Mouse (Mus musculus): ENCODE results near the gene Acot7. TPM values are rescaled to one million over a fixed set of nuclear protein-coding genes. Genes with fewer than 3 reads are reported as not detected.

The Acot7 gene
- polyA plus RNA-seq, 1 experiment from 2014 or later = 63.4 TPM

- Histone ChIP-seq H3K27ac (ENCODE audit: low read length) (no peak overlapping the region), H3K27me3 (replicated peaks; ENCODE audit: insufficient read depth, low read length) (no peaks in the 10 kb centered on the region), H3K36me3 (ENCODE audit: insufficient read depth, low read length) (no peaks in the 10 kb centered on the region), H3K4me3 (ENCODE audit: low read depth, low read length) (no peak overlapping the region), H3K4me2 (replicated peaks; ENCODE audit: low read depth, low read length) (no peak overlapping the region), H3K9me3 (ENCODE audit: low read length) (no peaks in the 10 kb centered on the region), H3K9ac (replicated peaks; ENCODE audit: low read depth) (no peak overlapping the region), H3K4me1 (ENCODE audit: insufficient read depth, low read depth, low read length) (peaks cover 7% of the 10 kb centered on the region; the same call in 1 of the 2 replicates)
- TF ChIP-seq CTCF (IDR thresholded peaks at IDR 0.05) = no peak
- no peak for TF ChIP-seq EP300 (IDR thresholded peaks at IDR 0.05)
- DNase-seq (ENCODE audit: low spot score) (no peak), ATAC-seq (no peak)
- WGBS = 69% methylated on average over 3 of the region's 3 CpGs
Measured at GRCm38 (mm10) chr4:152202905-152203304, 25.0 kb downstream of the Acot7 start.

- Histone ChIP-seq H3K4me1 (ENCODE audit: insufficient read depth, low read depth, low read length) (peaks cover 7% of the 10 kb centered on the region; the same call in 1 of the 2 replicates), H3K27ac (ENCODE audit: low read length) (no peak overlapping the region), H3K4me3 (ENCODE audit: low read depth, low read length) (no peak overlapping the region), H3K36me3 (ENCODE audit: insufficient read depth, low read length) (no peaks in the 10 kb centered on the region), H3K27me3 (replicated peaks; ENCODE audit: insufficient read depth, low read length) (no peaks in the 10 kb centered on the region), H3K4me2 (replicated peaks; ENCODE audit: low read depth, low read length) (no peak overlapping the region), H3K9ac (replicated peaks; ENCODE audit: low read depth) (no peak overlapping the region), H3K9me3 (ENCODE audit: low read length) (no peaks in the 10 kb centered on the region)
- DNase-seq (ENCODE audit: low spot score) = peak; percentile 30
- 74% methylated on average over 6 of the region's 6 CpGs for WGBS
- TF ChIP-seq CTCF (IDR thresholded peaks at IDR 0.05) (peak; percentile 39), EP300 (IDR thresholded peaks at IDR 0.05) (no peak)
- ATAC-seq = no peak
Measured at GRCm38 (mm10) chr4:152204663-152205062, 26.7 kb downstream of the Acot7 start.

- Histone ChIP-seq H3K9ac (replicated peaks; ENCODE audit: low read depth) (no peak overlapping the region), H3K4me1 (ENCODE audit: insufficient read depth, low read depth, low read length) (peaks cover 7% of the 10 kb centered on the region; the same call in 1 of the 2 replicates), H3K27me3 (replicated peaks; ENCODE audit: insufficient read depth, low read length) (no peaks in the 10 kb centered on the region), H3K4me2 (replicated peaks; ENCODE audit: low read depth, low read length) (no peak overlapping the region), H3K36me3 (ENCODE audit: insufficient read depth, low read length) (no peaks in the 10 kb centered on the region), H3K9me3 (ENCODE audit: low read length) (no peaks in the 10 kb centered on the region), H3K4me3 (ENCODE audit: low read depth, low read length) (no peak overlapping the region), H3K27ac (ENCODE audit: low read length) (no peak overlapping the region)
- DNase-seq (ENCODE audit: low spot score) (no peak), ATAC-seq (no peak)
- WGBS = 65% methylated on average over 6 of the region's 6 CpGs
- no peak for TF ChIP-seq EP300 (IDR thresholded peaks at IDR 0.05)
- TF ChIP-seq CTCF (IDR thresholded peaks at IDR 0.05) = no peak
Measured at GRCm38 (mm10) chr4:152206199-152206598, 28.3 kb downstream of the Acot7 start.

GRCm38 (mm10) chr4:152209623-152210022, 31.7 kb downstream of the Acot7 start:
- no peaks in the 10 kb centered on the region for H3K9me3 ChIP-seq (ENCODE audit: low read length)
- TF ChIP-seq EP300 (IDR thresholded peaks at IDR 0.05) (no peak), CTCF (IDR thresholded peaks at IDR 0.05) (no peak)
- 12% methylated on average over 4 of the region's 4 CpGs for WGBS
- no peak overlapping the region for H3K27ac ChIP-seq (ENCODE audit: low read length)
- H3K4me1 ChIP-seq (ENCODE audit: insufficient read depth, low read depth, low read length) = no peaks in the 10 kb centered on the region
- DNase-seq (ENCODE audit: low spot score) = peak; percentile 76
- peak; percentile 68 for ATAC-seq
- H3K9ac ChIP-seq (replicated peaks; ENCODE audit: low read depth) = no peak overlapping the region
- H3K27me3 ChIP-seq (replicated peaks; ENCODE audit: insufficient read depth, low read length) = no peaks in the 10 kb centered on the region
- H3K4me3 ChIP-seq (ENCODE audit: low read depth, low read length) = no peak overlapping the region
- no peak overlapping the region for H3K4me2 ChIP-seq (replicated peaks; ENCODE audit: low read depth, low read length)
- no peaks in the 10 kb centered on the region for H3K36me3 ChIP-seq (ENCODE audit: insufficient read depth, low read length)

GRCm38 (mm10) chr4:152212091-152212505, 34.2 kb downstream of the Acot7 start:
- H3K4me1 ChIP-seq (ENCODE audit: insufficient read depth, low read depth, low read length) = no peaks in the 10 kb centered on the region
- H3K27me3 ChIP-seq (replicated peaks; ENCODE audit: insufficient read depth, low read length) = no peaks in the 10 kb centered on the region
- H3K4me2 ChIP-seq (replicated peaks; ENCODE audit: low read depth, low read length) = no peak overlapping the region
- no peak; the same call in 1 of the 2 replicates for ATAC-seq
- H3K9me3 ChIP-seq (ENCODE audit: low read length) = no peaks in the 10 kb centered on the region
- TF ChIP-seq EP300 (IDR thresholded peaks at IDR 0.05) = no peak
- TF ChIP-seq CTCF (IDR thresholded peaks at IDR 0.05) = no peak
- no peak overlapping the region for H3K9ac ChIP-seq (replicated peaks; ENCODE audit: low read depth)
- DNase-seq (ENCODE audit: low spot score) = no peak
- 55% methylated on average over 6 of the region's 6 CpGs for WGBS
- H3K36me3 ChIP-seq (ENCODE audit: insufficient read depth, low read length) = no peaks in the 10 kb centered on the region
- H3K27ac ChIP-seq (ENCODE audit: low read length) = no peak overlapping the region
- H3K4me3 ChIP-seq (ENCODE audit: low read depth, low read length) = no peak overlapping the region

- Histone ChIP-seq H3K9me3 (ENCODE audit: low read length) (no peaks in the 10 kb centered on the region), H3K36me3 (ENCODE audit: insufficient read depth, low read length) (no peaks in the 10 kb centered on the region), H3K27me3 (replicated peaks; ENCODE audit: insufficient read depth, low read length) (no peaks in the 10 kb centered on the region), H3K4me1 (ENCODE audit: insufficient read depth, low read depth, low read length) (no peaks in the 10 kb centered on the region), H3K4me3 (ENCODE audit: low read depth, low read length) (no peak overlapping the region), H3K4me2 (replicated peaks; ENCODE audit: low read depth, low read length) (no peak overlapping the region), H3K27ac (ENCODE audit: low read length) (no peak overlapping the region), H3K9ac (replicated peaks; ENCODE audit: low read depth) (no peak overlapping the region)
- TF ChIP-seq CTCF (IDR thresholded peaks at IDR 0.05) (peak; percentile 83), EP300 (IDR thresholded peaks at IDR 0.05) (no peak)
- WGBS = 44% methylated on average over 5 of the region's 5 CpGs
- DNase-seq (ENCODE audit: low spot score) = peak; percentile 84
- peak; percentile 42 for ATAC-seq
Measured at GRCm38 (mm10) chr4:152212531-152212930, 34.6 kb downstream of the Acot7 start.

GRCm38 (mm10) chr4:152212974-152213373, 35.0 kb downstream of the Acot7 start:
- no peak overlapping the region for H3K4me3 ChIP-seq (ENCODE audit: low read depth, low read length)
- H3K27me3 ChIP-seq (replicated peaks; ENCODE audit: insufficient read depth, low read length) = no peaks in the 10 kb centered on the region
- H3K27ac ChIP-seq (ENCODE audit: low read length) = no peak overlapping the region
- ATAC-seq (no peak), DNase-seq (ENCODE audit: low spot score) (no peak)
- H3K36me3 ChIP-seq (ENCODE audit: insufficient read depth, low read length) = no peaks in the 10 kb centered on the region
- no peak overlapping the region for H3K4me2 ChIP-seq (replicated peaks; ENCODE audit: low read depth, low read length)
- no peak overlapping the region for H3K9ac ChIP-seq (replicated peaks; ENCODE audit: low read depth)
- H3K9me3 ChIP-seq (ENCODE audit: low read length) = no peaks in the 10 kb centered on the region
- WGBS = 50% methylated on average over 11 of the region's 11 CpGs
- H3K4me1 ChIP-seq (ENCODE audit: insufficient read depth, low read depth, low read length) = no peaks in the 10 kb centered on the region
- no peak for TF ChIP-seq EP300 (IDR thresholded peaks at IDR 0.05)
- no peak for TF ChIP-seq CTCF (IDR thresholded peaks at IDR 0.05)
